Mouse (Mus musculus) retina, embryonic 14.5 days (tissue): ENCODE measurements around the gene Ntm.
A peak's percentile ranks its signal among the peaks of the same experiment; 100 is the strongest.

ENCODE experiments used
- DNase-seq: peaks from one replicate; pipeline ENCODE4 v3.0.0-alpha.2; 2015; ENCODE audit warnings: low spot score

Ntm gene

DNA sequence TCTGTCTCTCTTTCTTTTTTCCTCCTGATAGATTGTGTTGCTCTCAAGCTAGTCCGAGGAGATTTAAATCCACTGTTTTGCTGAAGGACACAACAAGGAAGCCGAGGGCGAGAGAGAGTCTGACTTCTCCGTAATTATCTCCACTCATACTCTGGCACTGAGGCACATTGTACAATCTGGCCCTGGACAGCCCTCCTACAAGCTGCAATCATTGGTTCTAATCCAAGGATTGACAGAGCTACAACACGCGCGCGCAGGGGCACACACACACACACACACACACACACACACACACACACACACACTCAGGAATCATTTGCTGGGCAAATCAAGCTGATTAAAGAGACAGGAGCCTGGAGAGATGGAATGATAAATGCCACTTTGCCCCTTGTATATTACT, at the start of gene Ntm:
Gene Ntm (minus strand): TSS at position 164 of the 400 bp plus-strand sequence.
- peak; percentile 73 for DNase-seq

GRCm38 (mm10) chr9:30005701-30006100, 42.8 kb upstream of the Ntm start:
- DNase-seq, result peak; percentile 33

- peak; percentile 77 for DNase-seq
Observed at GRCm38 (mm10) chr9:30003612-30004011, 40.7 kb upstream of the Ntm start.

GRCm38 (mm10) chr9:29981177-29981915, 18.4 kb upstream of the Ntm start:
- no peak for DNase-seq

DNA sequence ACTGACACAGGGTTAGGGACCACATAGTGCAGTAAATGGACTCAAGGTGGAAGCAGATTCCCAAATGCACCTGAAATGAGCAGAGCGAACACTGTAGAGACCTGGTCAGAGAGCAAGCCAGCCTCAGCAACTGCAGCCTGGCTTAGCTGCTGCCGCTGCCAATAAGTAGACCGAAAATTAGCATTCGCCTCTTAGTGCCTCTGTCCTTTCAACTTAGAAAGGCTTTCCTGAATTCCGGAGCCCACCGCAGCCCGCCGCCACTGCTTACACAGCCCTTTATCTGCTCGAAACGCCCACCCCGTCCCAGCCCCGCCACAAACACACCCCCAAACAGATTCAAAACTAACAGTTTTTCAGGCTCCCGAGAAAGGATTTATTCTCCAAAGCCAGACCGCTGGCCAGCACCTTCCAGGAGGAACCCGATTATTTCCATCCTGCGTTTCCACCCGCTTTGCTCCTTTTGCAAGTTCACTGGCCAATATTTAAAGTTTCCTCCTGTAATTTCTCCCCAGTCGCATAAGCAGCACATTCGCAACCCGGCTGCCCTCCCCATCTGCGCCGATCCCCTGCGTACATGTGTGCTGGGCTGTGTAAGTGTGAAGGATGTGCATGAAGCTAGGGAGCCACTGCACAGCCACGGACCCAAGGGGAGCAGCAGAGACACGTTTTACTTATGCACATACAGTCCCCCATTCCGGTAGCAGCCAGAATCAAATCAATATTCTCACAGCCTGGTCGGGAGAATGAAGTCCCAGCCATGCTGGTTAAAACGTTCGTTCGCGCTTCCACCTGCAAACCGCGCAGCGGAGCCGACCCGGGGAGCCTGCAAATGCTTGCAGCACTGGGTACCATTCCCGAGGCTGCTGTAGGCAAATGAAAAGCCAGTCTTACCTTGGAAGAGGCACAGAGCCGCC, 730 bp downstream of the Ntm start:
- DNase-seq, result peak; percentile 54

DNA sequence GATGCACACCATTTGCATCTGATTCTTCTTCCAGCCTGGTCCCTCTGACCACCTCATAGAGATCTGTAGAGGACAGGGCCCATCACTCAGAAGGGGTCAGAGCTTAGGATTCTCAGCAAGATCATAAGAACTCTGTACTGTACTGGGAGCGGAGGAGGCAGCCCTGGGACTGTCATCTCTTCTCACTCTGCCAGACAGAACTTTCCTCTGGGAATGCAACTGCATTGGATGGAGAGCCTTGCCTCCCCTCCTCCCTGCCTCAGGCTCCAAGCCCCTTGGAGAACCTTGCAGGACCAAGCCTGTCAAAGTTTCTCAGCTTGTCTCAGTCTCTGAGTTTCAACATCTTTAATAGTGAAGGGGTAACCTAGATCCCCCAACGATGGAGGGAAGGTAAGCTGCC, 1.4 kb downstream of the Ntm start:
- no peak for DNase-seq

DNA sequence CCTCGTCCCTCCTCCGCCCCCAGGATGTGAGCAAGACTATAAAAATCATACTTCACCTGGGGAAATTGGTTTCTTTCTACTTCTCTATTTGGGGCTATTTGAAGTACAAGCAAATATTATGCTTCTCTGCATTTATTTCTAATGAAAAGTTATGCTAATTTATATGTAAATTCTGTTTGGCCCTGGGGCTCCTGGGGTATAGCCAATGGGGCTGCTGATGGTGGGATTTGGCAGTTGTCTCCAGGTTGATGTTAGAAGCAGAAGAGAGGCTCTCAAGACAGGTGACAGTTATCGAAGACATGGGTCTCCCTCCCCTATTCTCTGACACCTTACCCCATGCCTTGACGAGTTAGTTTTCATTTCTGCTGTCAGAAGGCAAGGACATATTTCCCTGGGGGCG, 2.2 kb downstream of the Ntm start:
- DNase-seq, result no peak

- DNase-seq, result no peak
Observed at GRCm38 (mm10) chr9:29960236-29960635, 2.7 kb downstream of the Ntm start.

DNA sequence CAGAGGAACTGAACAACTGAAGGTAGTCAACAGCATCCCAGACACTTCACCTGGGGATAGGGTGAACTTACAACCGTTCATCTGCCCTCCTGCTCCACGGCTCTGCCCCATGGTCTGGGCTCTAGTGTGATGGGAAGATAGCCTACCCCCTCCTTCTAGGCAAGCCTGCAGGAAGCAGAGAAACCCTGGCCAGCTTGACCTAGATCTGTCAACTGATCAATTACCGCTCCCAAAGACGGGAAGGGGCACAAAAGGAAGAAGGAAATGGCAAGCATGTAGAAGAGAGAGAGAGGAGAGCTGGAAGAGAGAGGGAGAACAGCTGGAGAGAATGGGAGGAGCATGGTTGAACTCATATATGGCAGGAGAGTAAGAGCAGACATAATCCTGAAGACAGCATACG, 6.0 kb downstream of the Ntm start:
- DNase-seq, result peak; percentile 52

- no peak for DNase-seq
Observed at GRCm38 (mm10) chr9:29954031-29954430, 8.9 kb downstream of the Ntm start.

DNA sequence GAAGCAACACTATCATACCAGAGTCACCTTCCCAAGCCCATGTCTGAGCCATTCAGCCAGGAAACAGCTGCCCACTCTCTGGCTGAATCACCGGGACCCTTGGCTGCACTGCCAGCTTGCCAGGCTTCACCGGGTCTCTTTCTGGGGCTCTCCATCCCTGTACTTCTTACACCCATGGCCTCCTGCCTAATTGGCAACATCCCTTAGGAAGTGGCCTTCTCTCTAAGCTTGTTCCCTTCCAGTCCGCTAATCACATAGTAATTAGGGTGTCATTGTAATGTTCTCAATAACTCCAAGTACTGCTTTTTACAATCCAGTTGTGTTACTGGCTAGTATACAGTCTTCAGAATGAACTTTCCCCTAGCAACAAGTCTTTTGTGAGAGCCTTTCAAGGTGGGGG, 13.9 kb downstream of the Ntm start:
- DNase-seq, result no peak

GRCm38 (mm10) chr9:29943209-29944070, 19.5 kb downstream of the Ntm start:
- DNase-seq, result no peak

GRCm38 (mm10) chr9:29942183-29942952, 20.6 kb downstream of the Ntm start:
- no peak for DNase-seq

GRCm38 (mm10) chr9:29939517-29940034, 23.4 kb downstream of the Ntm start:
- no peak for DNase-seq

DNA sequence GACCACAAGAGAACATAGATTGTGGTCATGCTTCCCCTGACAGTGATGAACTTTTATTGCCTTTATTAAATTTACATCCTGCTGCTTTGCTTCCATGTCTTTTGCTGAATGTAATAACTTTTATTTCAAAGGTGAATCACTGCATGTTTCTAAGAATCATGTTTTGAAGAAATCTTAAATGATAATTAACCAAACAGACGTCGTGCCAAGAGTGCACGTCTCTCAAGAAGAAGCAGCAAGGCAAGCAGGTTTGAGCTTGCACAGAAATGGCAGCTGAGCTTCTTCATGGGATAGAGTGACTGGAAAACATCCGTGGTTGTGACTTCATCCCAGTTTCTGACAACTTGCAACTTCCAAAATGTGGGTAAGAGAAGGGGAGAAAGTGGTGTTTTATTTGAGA, 34.1 kb downstream of the Ntm start:
- DNase-seq, result no peak

- DNase-seq, result no peak
Observed at GRCm38 (mm10) chr9:29925382-29925781, 37.6 kb downstream of the Ntm start.

DNA sequence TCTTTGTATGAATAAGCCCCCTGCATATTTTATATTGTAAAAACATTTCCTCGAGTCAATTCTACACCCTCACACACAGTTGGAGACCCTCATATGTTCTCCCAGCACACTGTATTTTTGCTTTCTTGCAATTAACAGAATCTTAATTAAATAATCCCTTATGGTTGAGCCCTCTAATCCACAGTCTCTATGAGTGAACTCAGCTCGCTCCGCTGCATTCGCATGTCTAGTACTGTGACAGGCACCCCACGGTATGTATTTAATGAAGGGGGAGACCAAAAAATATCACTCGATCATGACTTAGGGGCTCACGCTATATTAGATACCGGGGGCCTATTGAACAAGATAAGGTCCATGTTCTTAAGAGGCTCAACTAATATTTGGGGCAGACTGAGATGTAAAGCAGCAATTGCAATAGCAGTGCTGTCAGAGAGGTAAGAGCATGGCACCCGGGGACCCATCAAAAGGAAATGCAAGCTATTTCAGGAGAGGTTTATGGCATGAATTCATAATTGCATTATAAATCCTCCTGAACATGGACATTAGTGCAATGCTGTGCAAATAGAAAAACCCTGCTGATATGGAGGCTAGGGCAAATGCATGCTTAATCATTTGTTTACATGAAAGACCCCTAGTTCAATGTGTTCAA, 64.4 kb downstream of the Ntm start:
- DNase-seq, result no peak

DNA sequence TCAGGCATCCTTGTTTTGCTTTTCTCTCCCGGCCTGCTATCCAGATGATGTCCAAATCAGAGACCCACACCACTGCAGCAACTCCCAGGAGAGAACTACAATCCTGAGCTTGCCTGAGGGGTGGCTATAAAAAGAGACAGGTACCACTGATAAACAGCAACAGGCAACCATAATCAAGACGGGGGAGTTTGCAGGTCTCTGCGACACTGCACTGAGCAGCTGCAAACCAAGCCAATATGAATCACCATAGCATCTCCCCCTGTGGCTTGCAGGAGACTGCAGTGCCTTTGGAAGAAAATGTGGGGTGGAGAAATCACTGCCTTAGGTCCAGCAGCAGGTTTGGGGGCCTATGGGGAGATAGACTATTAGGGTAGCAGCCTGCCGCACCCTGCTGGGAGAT, 65.5 kb downstream of the Ntm start:
- DNase-seq, result no peak

- DNase-seq, result no peak
Observed at GRCm38 (mm10) chr9:29892792-29893191, 70.1 kb downstream of the Ntm start.

- DNase-seq, result no peak
Observed at GRCm38 (mm10) chr9:29888712-29889111, 74.2 kb downstream of the Ntm start.

DNA sequence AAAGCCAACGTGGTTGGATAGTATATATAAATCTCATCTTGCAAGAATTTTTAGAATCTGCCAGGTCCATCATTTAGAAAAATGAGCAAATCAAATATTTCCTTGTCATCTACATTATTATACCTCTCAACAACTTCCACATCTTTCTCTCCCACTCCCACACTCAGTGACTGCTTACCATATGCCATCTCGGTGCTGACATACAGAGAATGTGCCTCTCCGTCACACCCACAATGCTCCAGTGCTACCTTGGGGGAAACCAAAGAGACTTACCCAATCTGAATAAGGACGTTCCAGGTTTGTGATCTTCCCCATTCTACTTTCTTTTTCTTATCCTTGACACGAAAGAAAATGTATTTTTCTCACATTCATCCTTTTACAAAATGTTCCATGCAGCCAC, 75.0 kb downstream of the Ntm start:
- no peak for DNase-seq
